25 mouse cellular contexts compared by ENCODE assay signal in the genomic region with DNA sequence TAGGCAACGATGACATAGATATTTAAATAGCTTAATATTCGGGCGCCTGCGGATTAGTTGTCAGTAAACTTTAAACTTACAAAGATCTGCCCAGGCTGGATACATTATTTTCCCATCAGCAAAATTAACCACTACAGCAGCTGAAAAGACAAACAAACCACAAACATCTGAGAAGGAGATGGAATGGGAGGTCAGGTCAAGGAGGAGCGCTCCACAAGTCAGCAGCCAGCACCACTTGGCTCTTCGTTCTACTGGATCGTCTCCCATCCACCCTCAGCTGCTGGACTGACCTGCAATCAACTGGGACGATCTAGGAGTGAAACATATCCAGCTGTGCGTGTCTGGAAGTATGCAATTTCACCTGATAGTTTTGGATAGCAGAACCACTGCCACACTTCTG.
A peak's percentile ranks its signal among the peaks of the same experiment; 100 is the strongest.
DNase-seq lines count a peak whose midpoint lies in the region; ATAC-seq and TF ChIP-seq lines count a peak whose summit lies in the region.
"Had no signal": no experiment of that assay in that cellular context is flagged by ENCODE, and none has a peak within 500 bp of the region (broad histone marks: within the 10 kb centered on the region; RNA-seq: fewer than 3 reads in every experiment).

No protein-coding gene starts in this region.

- no peaks in the 10 kb centered on the region for H3K27me3 ChIP-seq in lung, postnatal 0 days (replicated peaks; ENCODE audit: insufficient read depth, low read length)
- H3K27me3 ChIP-seq in kidney, postnatal 0 days (ENCODE audit: insufficient read depth, low read length): no peaks in the 10 kb centered on the region
- H3K27me3 ChIP-seq: CH12.LX; heart, embryonic 12.5 days; limb, embryonic 13.5 days; liver, embryonic 12.5 days; midbrain, embryonic 15.5 days; Patski had no signal

- H3K9me3 ChIP-seq in lung, postnatal 0 days (ENCODE audit: low read length): no peaks in the 10 kb centered on the region
- H3K9me3 ChIP-seq in kidney, postnatal 0 days (replicated peaks; ENCODE audit: low read length): no peaks in the 10 kb centered on the region
- H3K9me3 ChIP-seq: embryonic facial prominence, embryonic 10.5 days; heart, embryonic 12.5 days; hindbrain, embryonic 10.5 days; limb, embryonic 13.5 days; liver, embryonic 12.5 days; midbrain, embryonic 15.5 days had no signal

- no peak for TF ChIP-seq CTCF in lung, postnatal 0 days (IDR thresholded peaks at IDR 0.05)
- TF ChIP-seq CTCF in kidney, postnatal 0 days (IDR thresholded peaks at IDR 0.05; ENCODE audit: low read depth): no peak

- H3K9ac ChIP-seq in lung, postnatal 0 days (replicated peaks; ENCODE audit: low read depth): no peak overlapping the region
- no peak overlapping the region for H3K9ac ChIP-seq in kidney, postnatal 0 days (ENCODE audit: low read depth, low read length)
- H3K9ac ChIP-seq: heart, embryonic 12.5 days; limb, embryonic 13.5 days; liver, embryonic 12.5 days; midbrain, embryonic 15.5 days had no signal

- no peak for TF ChIP-seq EP300 in lung, postnatal 0 days (IDR thresholded peaks at IDR 0.05)

- peak; percentile 7 for DNase-seq in kidney, adult 11 months
- no peak for DNase-seq in kidney, adult 18-20 months
- DNase-seq in lung, postnatal 0 days (ENCODE audit: low spot score): peak; percentile 21
- no peak for DNase-seq in lung, postnatal 36 days
- peak; percentile 72 for DNase-seq in kidney, postnatal 0 days (ENCODE audit: low spot score)
- peak; percentile 7 for DNase-seq in lung, postnatal 14 days
- DNase-seq in thymus, postnatal 25 days: no peak
- DNase-seq in adrenal gland, postnatal 10 days: no peak
- DNase-seq: cerebellum, adult 11-12 months; cerebellum, postnatal 10 days; heart, postnatal 10 days; thymus, adult 2 months had no signal

- no peaks in the 10 kb centered on the region for H3K36me3 ChIP-seq in lung, postnatal 0 days (ENCODE audit: insufficient read depth, low read length)
- no peaks in the 10 kb centered on the region for H3K36me3 ChIP-seq in kidney, postnatal 0 days (ENCODE audit: insufficient read depth, low read length)
- H3K36me3 ChIP-seq: embryonic facial prominence, embryonic 10.5 days; G1E; heart, embryonic 12.5 days; hindbrain, embryonic 10.5 days; limb, embryonic 13.5 days; liver, embryonic 12.5 days; midbrain, embryonic 15.5 days had no signal

- ATAC-seq in lung, postnatal 0 days: no peak; the same call in 1 of the 2 replicates
- ATAC-seq in kidney, postnatal 0 days (replicated peaks; ENCODE audit: low FRiP score, low read depth): no peak
- ATAC-seq: forebrain, embryonic 16.5 days; hindbrain, postnatal 0 days; intestine, embryonic 16.5 days; liver, embryonic 12.5 days; midbrain, embryonic 15.5 days; Patski had no signal

- H3K4me2 ChIP-seq in lung, postnatal 0 days (replicated peaks; ENCODE audit: low read depth, low read length): no peak overlapping the region
- H3K4me2 ChIP-seq in kidney, postnatal 0 days (ENCODE audit: low read length): no peak overlapping the region
- H3K4me2 ChIP-seq: heart, embryonic 12.5 days; limb, embryonic 13.5 days; liver, embryonic 12.5 days; midbrain, embryonic 15.5 days had no signal

- H3K27ac ChIP-seq in lung, postnatal 0 days (ENCODE audit: low read length): no peak overlapping the region
- no peak overlapping the region for H3K27ac ChIP-seq in kidney, postnatal 0 days
- H3K27ac ChIP-seq: embryonic facial prominence, embryonic 10.5 days; hindbrain, embryonic 10.5 days; hindbrain, postnatal 0 days; limb, embryonic 13.5 days; liver, embryonic 12.5 days; midbrain, embryonic 15.5 days; stomach, postnatal 0 days had no signal

- H3K4me1 ChIP-seq in lung, postnatal 0 days (ENCODE audit: insufficient read depth, low read depth, low read length): no peaks in the 10 kb centered on the region
- no peaks in the 10 kb centered on the region for H3K4me1 ChIP-seq in kidney, postnatal 0 days (replicated peaks; ENCODE audit: insufficient read depth, low read length)
- H3K4me1 ChIP-seq: embryonic facial prominence, embryonic 10.5 days; heart, embryonic 12.5 days; hindbrain, embryonic 10.5 days; liver, embryonic 12.5 days; midbrain, embryonic 15.5 days had no signal

- 58% methylated on average over 9 of the region's 9 CpGs for WGBS in lung, postnatal 0 days
- 49% methylated on average over 9 of the region's 9 CpGs for WGBS in kidney, postnatal 0 days

- no peak overlapping the region for H3K4me3 ChIP-seq in lung, postnatal 0 days (ENCODE audit: low read depth, low read length)
- H3K4me3 ChIP-seq in kidney, postnatal 0 days (replicated peaks; ENCODE audit: low read depth, low read length): no peak overlapping the region
- H3K4me3 ChIP-seq: embryonic facial prominence, embryonic 10.5 days; heart, embryonic 12.5 days; hindbrain, embryonic 10.5 days; limb, embryonic 13.5 days; liver, embryonic 12.5 days; midbrain, embryonic 15.5 days had no signal

Comparison
In these comparisons a context has a peak if more than half of its experiments do, and no peak if none do; other contexts are left out.
1. DNase-seq: peak in kidney, adult 11 months (single experiment), lung, postnatal 0 days (single experiment), kidney, postnatal 0 days (single experiment) and lung, postnatal 14 days (single experiment); none in kidney, adult 18-20 months (single experiment), lung, postnatal 36 days (single experiment), thymus, postnatal 25 days (single experiment) and adrenal gland, postnatal 10 days (single experiment).